Mouse (Mus musculus) hindbrain, embryonic 12.5 days (tissue): Measurements from ENCODE around the gene Lamc3. TPM values are rescaled to one million over a fixed set of nuclear protein-coding genes. Genes with fewer than 3 reads are reported as not detected.

Source experiments
- polyA plus RNA-seq: library from polyadenylated mRNA; unstranded; fragments of >200 nt; fragmentation: Nextera tagmentation; extraction: Ambion mirVana; gene quantifications from 2 replicates; pipeline ENCODE4 v1.2.1, GENCODE M21; 2016

Lamc3 gene
- polyA plus RNA-seq, 1 experiment from 2014 or later: 7.6 TPM

Other genes starting within 250 kb of the Lamc3 start
- 6.7 and 10.4 TPM in 2 replicates for gene Prdm12, start 247.3 kb upstream of the Lamc3 start, polyA plus RNA-seq
- gene Exosc2, start 216.6 kb upstream of the Lamc3 start, polyA plus RNA-seq: 46.4 and 49.4 TPM in 2 replicates
- 44.7 and 47.2 TPM in 2 replicates for gene Abl1, start 198.9 kb upstream of the Lamc3 start, polyA plus RNA-seq
- gene Qrfp, start 76.7 kb upstream of the Lamc3 start, polyA plus RNA-seq: 0.10 and 0.18 TPM in 2 replicates
- gene Fibcd1, start 41.3 kb upstream of the Lamc3 start, polyA plus RNA-seq: 3.7 and 4.4 TPM in 2 replicates
- gene Aif1l, start 62.8 kb downstream of the Lamc3 start, polyA plus RNA-seq: 44.1 and 58.0 TPM in 2 replicates
- 75.3 and 79.7 TPM in 2 replicates for gene Nup214, start 87.1 kb downstream of the Lamc3 start, polyA plus RNA-seq
- 1.8 and 2.4 TPM in 2 replicates for gene Fam78a, start 197.6 kb downstream of the Lamc3 start, polyA plus RNA-seq
- 11.1 and 11.5 TPM in 2 replicates for gene Plpp7, start 208.2 kb downstream of the Lamc3 start, polyA plus RNA-seq